Mouse (Mus musculus) neural tube, embryonic 12.5 days (tissue): ENCODE data around the gene Prnd. TPM values are rescaled to one million over a fixed set of nuclear protein-coding genes. Genes with fewer than 3 reads are reported as not detected.

Experiments used
- ATAC-seq: fragments of 200-750 bp; cut with Nextera tagmentation; 2 replicates; pipeline ENCODE4 v1.8.0; 2017; ENCODE audit warnings: low read depth, mild to moderate bottlenecking, moderate TSS enrichment, moderate library complexity; ENCODE audit not compliant: low FRiP score
- H3K27ac ChIP-seq: fragments of 300-500 bp; sonication (generic); 2 replicates; pipeline ENCODE4 v1.5.1; 2016
- H3K27me3 ChIP-seq: fragments of 300-500 bp; sonication (generic); replicated peaks from 2 replicates; pipeline ENCODE4 v1.6.1; 2016; ENCODE audit warnings: mild to moderate bottlenecking
- H3K36me3 ChIP-seq: fragments of 300-500 bp; sonication (generic); 2 replicates; pipeline ENCODE4 v1.6.1; 2016; ENCODE audit warnings: mild to moderate bottlenecking
- H3K4me1 ChIP-seq: fragments of 300-500 bp; sonication (generic); 2 replicates; pipeline ENCODE4 v1.6.1; 2016
- H3K4me2 ChIP-seq: fragments of 300-500 bp; sonication (generic); replicated peaks from 2 replicates; pipeline ENCODE4 v1.6.1; 2016; ENCODE audit warnings: mild to moderate bottlenecking
- H3K4me3 ChIP-seq: fragments of 300-500 bp; sonication (generic); 2 replicates; pipeline ENCODE4 v1.5.1; 2016
- H3K9ac ChIP-seq: fragments of 300-500 bp; sonication (generic); 2 replicates; pipeline ENCODE4 v1.6.1; 2016; ENCODE audit warnings: mild to moderate bottlenecking
- H3K9me3 ChIP-seq: fragments of 300-500 bp; sonication (generic); 2 replicates; pipeline ENCODE4 v1.6.1; 2016; ENCODE audit warnings: mild to moderate bottlenecking
- WGBS: fragments of 180-500 bp; shearing (Covaris S2); methylation state at CpG from one replicate; pipeline ENCODE4 v1.1.7; 2016; 5-methylcytosine and 5-hydroxymethylcytosine counted together
- polyA plus RNA-seq: library from polyadenylated mRNA; unstranded; fragments of >200 nt; fragmentation: Nextera tagmentation; extraction: Ambion mirVana; gene quantifications from 2 replicates; pipeline ENCODE4 v1.2.1, GENCODE M21; 2016

Prnd gene
- polyA plus RNA-seq, 1 experiment from 2014 or later = 11.0 TPM

DNA sequence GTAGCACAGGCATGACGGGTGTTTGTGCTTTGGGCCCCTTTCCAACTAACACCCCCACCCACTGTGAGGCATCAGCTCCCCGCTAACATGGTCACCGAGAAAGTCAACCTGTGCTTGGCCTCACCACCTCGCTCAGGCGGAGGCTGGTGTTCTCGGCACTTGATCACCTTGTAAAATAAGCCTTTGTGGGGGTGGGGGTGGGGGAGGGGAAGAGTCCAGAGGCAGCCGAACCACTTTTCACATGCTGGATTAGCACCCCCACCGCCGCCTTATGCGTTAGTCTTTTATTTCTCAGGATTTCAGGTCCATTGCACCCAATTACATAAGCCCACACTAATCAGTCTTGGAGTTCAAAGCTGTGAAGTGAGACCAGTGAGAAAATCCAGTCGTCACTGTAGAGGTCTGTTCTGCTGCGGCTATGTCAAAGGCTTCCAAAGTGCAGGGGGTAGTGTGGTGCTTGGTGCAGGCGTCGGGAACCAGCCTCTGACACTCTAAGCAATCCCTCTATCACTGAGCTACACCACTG lies 43.0 kb downstream of the Prnd start:
- no peaks in the 10 kb centered on the region for H3K4me1 ChIP-seq
- H3K27me3 ChIP-seq = no peaks in the 10 kb centered on the region
- no peak overlapping the region for H3K27ac ChIP-seq
- no peak overlapping the region for H3K9ac ChIP-seq
- H3K4me3 ChIP-seq = no peak overlapping the region
- no peak overlapping the region for H3K4me2 ChIP-seq
- WGBS = 50% methylated on average over 14 of the region's 14 CpGs
- H3K9me3 ChIP-seq = no peaks in the 10 kb centered on the region
- no peak; the same call in 1 of the 2 replicates for ATAC-seq
- peaks cover 40% of the 10 kb centered on the region for H3K36me3 ChIP-seq

DNA sequence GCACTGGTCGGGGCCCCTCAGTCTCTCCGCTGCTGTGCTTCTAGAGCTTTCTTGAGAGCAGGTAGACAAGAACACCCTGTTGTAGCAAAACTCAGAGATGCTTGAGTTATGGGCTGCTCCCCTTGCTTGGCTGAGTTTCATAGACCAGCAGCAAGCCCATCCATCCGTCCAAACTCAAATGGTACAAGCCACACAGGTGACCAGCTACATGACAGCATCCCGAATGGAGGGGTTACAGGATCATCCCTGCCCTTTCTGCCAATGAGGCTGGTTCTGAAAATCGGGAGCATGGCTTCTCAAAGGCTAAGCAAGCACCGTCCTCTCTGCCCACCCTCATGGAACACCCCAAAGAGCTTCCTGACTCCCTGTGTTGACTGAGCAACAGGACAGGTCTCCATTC lies 44.3 kb downstream of the Prnd start:
- no peak overlapping the region for H3K27ac ChIP-seq
- no peak overlapping the region for H3K4me3 ChIP-seq
- H3K4me2 ChIP-seq = no peak overlapping the region
- no peaks in the 10 kb centered on the region for H3K4me1 ChIP-seq
- peaks cover 48% of the 10 kb centered on the region for H3K36me3 ChIP-seq
- H3K9ac ChIP-seq = no peak overlapping the region
- no peaks in the 10 kb centered on the region for H3K27me3 ChIP-seq
- 91% methylated on average over 6 of the region's 6 CpGs for WGBS
- no peak for ATAC-seq
- H3K9me3 ChIP-seq = no peaks in the 10 kb centered on the region

DNA sequence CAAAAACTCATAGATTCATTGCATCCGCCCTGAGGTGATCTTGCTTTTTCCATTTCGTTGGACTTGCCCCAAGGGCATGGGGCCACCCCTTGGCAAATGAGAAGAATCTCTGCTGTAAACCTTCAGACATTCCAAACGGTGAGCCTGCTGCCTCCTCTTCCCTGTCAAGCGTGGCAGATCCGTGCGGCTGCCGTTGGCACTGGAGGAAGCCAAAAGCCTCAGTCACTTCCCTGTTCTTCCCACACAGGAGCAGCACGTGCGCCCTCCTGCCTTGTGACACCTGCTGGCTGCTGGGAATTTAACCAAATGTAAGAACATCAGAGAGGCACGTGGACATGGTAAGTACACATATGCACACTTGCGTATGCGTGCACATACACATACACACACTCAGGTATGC lies 45.1 kb downstream of the Prnd start:
- Histone ChIP-seq H3K36me3 (peaks cover 53% of the 10 kb centered on the region), H3K27ac (no peak overlapping the region), H3K9ac (no peak overlapping the region), H3K27me3 (no peaks in the 10 kb centered on the region), H3K9me3 (no peaks in the 10 kb centered on the region), H3K4me1 (no peaks in the 10 kb centered on the region), H3K4me3 (no peak overlapping the region), H3K4me2 (no peak overlapping the region)
- ATAC-seq = no peak
- 91% methylated on average over 12 of the region's 12 CpGs for WGBS

DNA sequence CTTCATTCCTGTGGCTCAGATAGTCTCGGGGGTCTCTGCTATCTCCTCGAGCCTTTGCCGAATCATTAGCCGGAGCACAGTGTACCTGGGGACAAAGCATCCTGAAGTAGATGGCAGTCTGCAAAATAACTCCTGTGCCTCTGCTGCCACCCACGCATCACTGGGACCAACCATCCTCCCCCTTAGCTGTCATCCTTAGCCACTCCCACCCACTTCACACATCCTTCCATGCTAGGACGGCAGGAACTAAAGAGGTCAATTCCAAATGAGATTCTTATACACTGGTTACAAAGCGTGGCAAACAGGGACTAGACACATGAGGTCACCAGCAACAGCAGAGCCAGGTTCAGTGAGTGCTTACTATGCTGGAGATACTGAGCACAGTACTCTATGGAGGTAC lies 45.7 kb downstream of the Prnd start:
- Histone ChIP-seq H3K9me3 (no peaks in the 10 kb centered on the region), H3K9ac (no peak overlapping the region), H3K36me3 (peaks cover 58% of the 10 kb centered on the region), H3K4me3 (no peak overlapping the region), H3K27me3 (no peaks in the 10 kb centered on the region), H3K27ac (no peak overlapping the region), H3K4me1 (no peaks in the 10 kb centered on the region), H3K4me2 (no peak overlapping the region)
- ATAC-seq = no peak
- 89% methylated on average over 7 of the region's 7 CpGs for WGBS

DNA sequence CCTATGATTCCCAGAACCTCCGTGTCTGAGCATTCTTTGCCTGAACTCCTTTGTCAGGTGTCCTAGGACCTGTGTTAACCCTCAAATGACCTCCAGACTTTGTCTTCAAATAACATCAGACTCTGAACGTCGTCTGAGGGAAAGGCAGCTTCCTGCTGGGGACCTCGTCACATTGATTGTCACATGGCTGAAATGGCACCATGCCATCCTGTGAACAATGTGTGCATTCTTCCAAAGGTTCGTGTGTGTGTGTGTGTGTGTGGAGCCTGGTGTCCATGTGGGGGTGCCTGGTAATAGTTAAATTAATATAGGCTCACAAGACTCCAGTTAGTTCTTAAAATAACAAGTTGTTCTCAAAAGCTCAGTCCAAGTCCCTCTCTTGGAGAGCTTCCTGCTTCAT lies 46.7 kb downstream of the Prnd start:
- no peak overlapping the region for H3K27ac ChIP-seq
- H3K27me3 ChIP-seq = no peaks in the 10 kb centered on the region
- no peak overlapping the region for H3K4me3 ChIP-seq
- no peak for ATAC-seq
- no peak overlapping the region for H3K4me2 ChIP-seq
- H3K36me3 ChIP-seq = peaks cover 65% of the 10 kb centered on the region
- no peaks in the 10 kb centered on the region for H3K9me3 ChIP-seq
- no peaks in the 10 kb centered on the region for H3K4me1 ChIP-seq
- H3K9ac ChIP-seq = no peak overlapping the region
- 46% methylated on average over 5 of the region's 5 CpGs for WGBS

DNA sequence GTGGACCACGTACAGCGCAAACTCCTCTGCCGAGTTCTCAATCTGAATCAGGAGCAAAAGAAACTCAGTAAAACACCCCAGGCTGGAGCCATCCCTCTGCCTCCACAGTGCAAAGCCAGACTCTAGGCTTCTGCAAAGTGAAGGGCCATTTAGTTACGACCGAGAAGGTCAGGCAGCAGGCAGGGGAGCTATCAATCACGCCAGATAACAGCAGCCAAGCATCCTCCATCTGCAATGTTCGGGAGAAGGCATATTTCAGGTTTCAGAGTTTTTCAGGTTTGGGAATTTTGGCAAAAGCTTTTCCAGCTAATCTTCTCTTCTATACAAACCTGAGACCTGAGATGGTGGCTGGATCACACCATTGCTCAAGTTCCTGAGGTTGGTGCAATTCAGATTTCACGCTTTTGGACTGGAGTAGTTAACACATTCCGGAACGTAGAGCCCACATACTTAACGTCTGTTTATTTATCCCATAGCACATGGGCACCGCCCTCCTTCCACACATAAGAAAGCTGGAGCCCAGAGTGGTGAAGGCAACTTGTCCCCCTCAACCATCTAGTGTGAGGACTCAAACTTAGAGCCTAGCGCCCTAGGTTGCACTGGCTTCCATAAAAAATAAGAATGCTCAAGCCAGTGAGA lies 51.2 kb downstream of the Prnd start:
- no peak overlapping the region for H3K27ac ChIP-seq
- ATAC-seq = no peak
- no peak overlapping the region for H3K9ac ChIP-seq
- H3K9me3 ChIP-seq = no peaks in the 10 kb centered on the region
- no peak overlapping the region for H3K4me3 ChIP-seq
- H3K4me2 ChIP-seq = no peak overlapping the region
- peaks cover 81% of the 10 kb centered on the region for H3K36me3 ChIP-seq
- H3K4me1 ChIP-seq = no peaks in the 10 kb centered on the region
- WGBS = 60% methylated on average over 13 of the region's 13 CpGs
- H3K27me3 ChIP-seq = no peaks in the 10 kb centered on the region

DNA sequence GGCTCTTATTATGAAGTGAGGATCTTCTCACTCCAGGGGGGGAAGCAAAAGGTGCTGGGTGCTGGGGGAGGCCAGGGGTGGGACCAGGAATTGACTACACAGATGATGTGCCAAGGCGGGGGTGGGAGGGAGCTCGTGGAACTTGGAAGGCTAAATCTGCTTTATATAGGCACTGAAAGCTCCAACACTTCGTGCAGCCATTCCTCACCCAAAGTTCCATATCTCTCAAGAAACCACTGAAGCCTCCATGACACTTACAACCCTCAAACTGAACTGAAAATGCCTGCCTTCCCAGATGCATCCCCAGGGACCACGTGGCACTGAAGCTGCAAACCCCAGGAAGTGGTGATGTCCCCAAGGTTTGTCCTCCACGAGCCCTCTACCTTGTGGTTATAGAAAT lies 53.3 kb downstream of the Prnd start:
- Histone ChIP-seq H3K36me3 (peaks cover 78% of the 10 kb centered on the region), H3K4me3 (no peak overlapping the region), H3K9me3 (no peaks in the 10 kb centered on the region), H3K4me1 (no peaks in the 10 kb centered on the region), H3K9ac (no peak overlapping the region), H3K27ac (no peak overlapping the region), H3K4me2 (no peak overlapping the region), H3K27me3 (no peaks in the 10 kb centered on the region)
- 92% methylated on average over 5 of the region's 5 CpGs for WGBS
- ATAC-seq = no peak

DNA sequence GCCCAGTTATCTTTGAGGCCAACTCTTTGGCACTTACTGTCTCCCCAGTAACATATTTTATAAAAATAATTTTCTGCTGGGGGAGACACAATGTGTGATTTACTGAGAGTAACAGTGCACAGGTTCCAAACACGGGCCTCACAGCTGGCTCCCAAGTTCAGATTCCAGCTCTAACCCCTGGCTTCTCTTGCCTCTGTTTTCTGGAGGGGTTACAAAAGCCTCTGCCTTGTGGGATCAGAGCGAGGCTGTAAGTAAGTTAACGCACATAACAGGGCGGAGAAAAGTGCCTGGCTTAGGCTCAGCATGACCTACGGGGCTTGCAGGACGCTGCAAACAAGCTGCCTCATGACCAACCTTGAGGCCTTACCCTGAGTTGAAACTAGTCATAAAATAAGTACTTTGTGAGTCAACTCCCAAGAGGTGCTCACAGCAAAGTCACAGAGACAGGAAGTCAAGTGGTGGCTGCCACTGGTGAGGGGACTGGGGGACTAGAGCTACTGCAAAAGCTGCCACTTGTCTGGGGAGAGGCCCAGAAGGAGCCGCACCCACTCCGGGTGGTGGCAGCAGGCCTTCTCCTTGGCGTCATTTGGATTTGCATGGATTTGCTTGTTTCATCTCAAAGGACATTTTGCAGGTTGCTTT lies 54.0 kb downstream of the Prnd start:
- Histone ChIP-seq H3K4me2 (no peak overlapping the region), H3K4me3 (no peak overlapping the region), H3K9ac (no peak overlapping the region), H3K4me1 (no peaks in the 10 kb centered on the region), H3K27me3 (no peaks in the 10 kb centered on the region), H3K36me3 (peaks cover 78% of the 10 kb centered on the region), H3K9me3 (no peaks in the 10 kb centered on the region), H3K27ac (no peak overlapping the region)
- ATAC-seq = no peak
- WGBS = 89% methylated on average over 9 of the region's 9 CpGs

DNA sequence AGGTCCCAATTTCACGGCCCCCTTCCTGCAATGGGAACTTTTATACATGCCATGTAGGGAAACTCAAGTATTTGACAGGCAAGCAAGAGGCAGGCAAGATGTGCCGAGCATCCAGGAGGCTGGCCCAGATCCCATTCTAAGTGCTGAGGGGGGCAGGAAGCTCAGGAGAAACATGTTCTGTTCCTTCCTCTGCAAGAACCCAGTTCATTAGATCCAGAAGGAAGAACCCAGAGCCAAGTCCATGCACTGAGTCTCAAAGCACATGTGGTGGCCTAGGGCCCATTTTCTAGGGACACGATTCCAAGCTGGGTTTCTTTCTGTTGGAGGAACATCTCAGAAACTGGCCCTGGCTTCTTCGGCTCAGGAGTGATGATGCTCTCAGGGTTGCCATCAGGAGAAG lies 54.8 kb downstream of the Prnd start:
- no peak overlapping the region for H3K9ac ChIP-seq
- 93% methylated on average over 4 of the region's 4 CpGs for WGBS
- H3K4me2 ChIP-seq = no peak overlapping the region
- H3K36me3 ChIP-seq = peaks cover 79% of the 10 kb centered on the region
- H3K27me3 ChIP-seq = no peaks in the 10 kb centered on the region
- no peak overlapping the region for H3K27ac ChIP-seq
- no peak for ATAC-seq
- no peak overlapping the region for H3K4me3 ChIP-seq
- no peaks in the 10 kb centered on the region for H3K9me3 ChIP-seq
- no peaks in the 10 kb centered on the region for H3K4me1 ChIP-seq

Other genes starting within 250 kb of the Prnd start
- gene Erv3, start 91.1 kb upstream of the Prnd start, polyA plus RNA-seq = not detected in 2 replicates
- 74.5 and 75.1 TPM in 2 replicates for gene Prnp, start 40.9 kb upstream of the Prnd start, polyA plus RNA-seq
- not detected in 2 replicates for gene Prn, start 40.9 kb upstream of the Prnd start, polyA plus RNA-seq
- gene Rassf2, start 79.4 kb downstream of the Prnd start, polyA plus RNA-seq = 28.3 and 30.6 TPM in 2 replicates
- 18.9 and 21.1 TPM in 2 replicates for gene Slc23a2, start 194.2 kb downstream of the Prnd start, polyA plus RNA-seq